Mouse (Mus musculus): ENCODE data around the gene Chst11.

The Chst11 gene

DNA sequence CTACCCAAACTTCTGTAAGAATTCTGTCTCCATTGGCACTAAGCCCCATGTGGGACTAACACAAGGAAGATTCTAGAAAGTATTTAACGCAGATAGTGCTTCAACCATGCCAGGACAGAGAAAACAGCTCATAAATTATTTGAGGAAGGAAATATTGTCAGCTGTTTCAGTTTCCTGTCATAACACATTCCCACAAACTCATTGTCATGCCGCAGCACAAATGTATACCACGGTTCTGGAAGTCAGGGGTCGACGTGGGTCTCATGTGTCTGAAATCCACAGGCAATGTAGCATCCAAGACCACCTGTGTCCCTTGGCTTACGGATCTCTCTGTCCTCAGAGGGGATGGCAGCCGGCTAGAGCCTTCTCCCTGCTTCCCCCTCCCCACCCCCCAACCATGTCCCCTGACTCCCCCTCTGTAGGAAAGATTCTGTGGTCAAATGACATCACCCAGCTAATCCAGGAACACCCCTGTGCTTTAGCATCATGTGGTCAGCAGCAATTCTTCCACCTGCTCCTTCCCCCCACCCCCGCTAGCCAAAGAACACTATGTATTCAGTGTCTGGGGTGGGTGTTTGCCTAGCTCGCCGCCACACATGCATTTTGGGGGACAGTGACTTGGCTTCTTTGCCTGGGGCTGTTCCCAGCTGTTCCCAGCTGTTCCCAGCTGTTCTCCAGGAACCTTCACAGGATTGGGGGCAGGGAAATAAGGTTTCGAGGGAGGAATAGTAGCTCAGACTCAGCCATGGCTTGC lies 183.2 kb downstream of the Chst11 start:
- no peak for DNase-seq (ENCODE audit: low read depth, low spot score)

- DNase-seq (ENCODE audit: low read depth, low spot score) = no peak
These were observed 184.3 kb downstream of the Chst11 start for GRCm38 (mm10) chr10:83169554-83169953.

- no peak for DNase-seq (ENCODE audit: low read depth, low spot score)
These were observed 192.9 kb downstream of the Chst11 start for GRCm38 (mm10) chr10:83178151-83178550.

- no peak for DNase-seq (ENCODE audit: low read depth, low spot score)
These were observed 193.4 kb downstream of the Chst11 start for GRCm38 (mm10) chr10:83178661-83179060.

GRCm38 (mm10) chr10:83181831-83182572 lies 196.7 kb downstream of the Chst11 start:
- DNase-seq (ENCODE audit: low read depth, low spot score) = no peak

DNA sequence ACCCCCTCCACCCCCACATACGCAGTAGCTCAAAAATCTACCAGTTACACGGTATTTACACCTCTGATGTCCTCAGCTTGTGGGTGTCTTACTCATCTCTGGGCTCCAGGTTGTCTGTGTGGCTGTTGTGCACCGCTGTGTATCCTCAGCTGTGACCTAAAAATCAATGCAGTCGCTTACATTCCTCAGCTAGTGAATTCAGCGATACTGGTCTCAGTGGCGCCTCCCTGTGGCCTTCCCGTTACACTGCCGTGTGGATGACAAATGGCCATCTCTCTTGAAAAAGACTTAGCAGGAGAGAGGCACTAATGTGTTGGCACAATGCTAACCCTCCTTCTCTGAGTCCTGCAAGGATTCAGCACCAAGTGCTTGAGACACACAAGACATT lies 197.3 kb downstream of the Chst11 start:
- DNase-seq (ENCODE audit: low read depth, low spot score) = peak; percentile 49

DNA sequence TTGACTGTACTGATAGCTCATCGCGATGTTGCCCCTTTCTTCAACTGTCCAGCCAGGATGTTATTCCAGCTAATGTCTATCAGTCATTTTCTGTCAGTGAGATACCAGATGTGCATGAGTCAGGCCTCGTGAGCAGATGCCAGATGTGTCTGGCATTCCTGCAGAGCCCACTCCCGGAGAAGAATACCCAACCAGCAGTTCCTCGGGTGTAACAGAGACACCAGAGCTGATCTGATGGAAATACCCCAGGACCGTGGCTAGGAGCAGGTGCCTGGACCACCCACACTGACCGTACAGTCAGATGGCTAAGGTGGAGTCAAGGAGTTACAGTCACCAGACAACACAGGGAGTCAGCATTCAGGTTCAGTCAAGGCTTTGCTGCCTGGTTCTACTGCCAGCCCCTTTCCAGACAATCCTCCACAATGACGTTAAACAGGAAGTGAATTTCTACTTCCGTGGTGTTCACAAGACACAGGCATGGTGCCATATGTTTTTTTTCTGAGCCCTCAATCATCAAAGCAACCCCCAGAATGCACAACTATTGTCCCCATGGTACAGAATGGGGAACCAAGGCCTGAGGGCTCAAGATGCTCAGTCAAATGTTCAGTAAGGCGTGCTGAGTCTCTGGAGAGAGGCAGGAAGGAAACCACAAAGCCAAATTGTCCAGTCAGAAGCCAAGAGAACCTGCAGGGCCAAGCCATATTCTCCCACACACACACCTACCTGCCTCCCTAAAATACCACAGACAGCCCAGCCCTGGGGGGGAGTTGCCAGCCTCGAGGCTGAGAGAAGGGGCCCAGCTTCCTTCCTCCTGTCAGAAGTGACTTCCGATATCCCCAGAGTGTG lies 198.6 kb downstream of the Chst11 start:
- no peak for DNase-seq (ENCODE audit: low read depth, low spot score)

DNA sequence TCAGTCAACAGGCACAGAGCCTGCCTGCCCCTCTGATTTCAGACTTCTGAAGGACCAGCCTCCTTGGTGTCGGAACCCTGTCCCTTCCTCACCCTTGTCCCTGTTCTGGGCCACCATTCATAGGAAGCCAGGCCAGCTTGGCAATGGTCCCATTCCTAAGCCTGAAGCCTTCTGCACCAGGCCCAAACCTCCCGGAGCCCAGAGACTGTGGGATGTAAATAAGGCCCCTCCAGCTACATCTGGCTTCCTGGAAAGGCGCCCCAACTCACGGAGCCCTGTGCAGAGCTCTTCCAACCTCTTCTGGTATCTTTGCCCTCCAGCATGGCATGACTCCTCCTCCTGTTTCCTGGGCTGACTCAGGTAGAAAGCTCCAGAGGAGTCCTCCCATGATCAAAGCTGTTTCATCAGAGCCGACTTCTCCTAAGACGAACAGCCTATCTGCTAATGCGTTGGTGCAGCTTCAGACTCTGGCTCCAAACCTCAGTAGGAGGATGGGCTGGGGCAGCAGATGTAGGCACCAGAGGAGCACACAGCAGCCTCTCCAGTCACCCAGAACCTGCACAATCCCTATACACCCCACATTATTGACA lies 199.3 kb downstream of the Chst11 start:
- no peak for DNase-seq (ENCODE audit: low read depth, low spot score)

- DNase-seq (ENCODE audit: low read depth, low spot score) = no peak
These were observed 199.8 kb downstream of the Chst11 start for GRCm38 (mm10) chr10:83185121-83185520.

DNA sequence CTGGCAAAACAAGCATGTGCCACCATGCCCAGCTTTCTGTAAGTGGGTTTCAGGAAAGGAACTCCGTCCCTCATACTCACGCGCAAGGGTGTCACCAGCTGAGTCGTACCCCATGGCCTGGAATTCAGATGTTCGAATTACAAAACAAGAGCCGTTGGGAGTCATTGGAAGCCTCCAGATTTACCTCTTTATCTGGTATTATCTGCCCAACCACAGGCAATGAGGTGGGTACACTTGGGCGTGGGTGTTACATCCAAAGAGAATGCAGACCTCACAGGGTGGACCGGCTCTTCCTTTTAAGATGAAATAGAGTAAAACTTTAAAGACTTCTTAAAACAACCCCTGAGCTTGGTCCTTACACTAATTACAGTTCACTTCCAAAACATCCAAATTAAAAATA lies 200.9 kb downstream of the Chst11 start:
- no peak for DNase-seq (ENCODE audit: low read depth, low spot score)

DNA sequence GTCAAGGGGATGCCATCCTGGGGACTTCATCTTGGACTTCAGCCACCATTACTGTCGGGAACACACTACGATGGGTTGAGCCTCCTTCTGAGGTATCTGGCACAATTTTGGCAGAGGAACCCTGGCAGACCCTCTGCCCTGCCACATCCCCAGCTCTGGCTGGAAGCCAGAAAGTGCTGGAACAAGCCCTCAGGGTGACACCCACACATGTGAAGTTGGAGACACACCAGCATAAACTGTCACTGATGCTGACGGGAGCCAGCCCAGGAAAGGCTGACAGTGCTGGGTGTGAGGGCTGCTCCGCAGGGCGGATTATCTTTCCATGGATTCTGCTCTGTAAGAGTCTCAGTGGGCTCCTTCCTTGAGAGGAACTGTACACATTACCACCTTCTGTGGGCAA lies 201.7 kb downstream of the Chst11 start:
- no peak for DNase-seq (ENCODE audit: low read depth, low spot score)

GRCm38 (mm10) chr10:83189071-83189470 lies 203.8 kb downstream of the Chst11 start:
- DNase-seq (ENCODE audit: low read depth, low spot score) = no peak

GRCm38 (mm10) chr10:83191476-83191875 lies 206.2 kb downstream of the Chst11 start:
- no peak for DNase-seq (ENCODE audit: low read depth, low spot score)

- no peak for DNase-seq (ENCODE audit: low read depth, low spot score)
These were observed 206.7 kb downstream of the Chst11 start for GRCm38 (mm10) chr10:83191982-83192381.

- DNase-seq (ENCODE audit: low read depth, low spot score) = no peak
These were observed 212.5 kb downstream of the Chst11 start for GRCm38 (mm10) chr10:83197690-83198336.

DNA sequence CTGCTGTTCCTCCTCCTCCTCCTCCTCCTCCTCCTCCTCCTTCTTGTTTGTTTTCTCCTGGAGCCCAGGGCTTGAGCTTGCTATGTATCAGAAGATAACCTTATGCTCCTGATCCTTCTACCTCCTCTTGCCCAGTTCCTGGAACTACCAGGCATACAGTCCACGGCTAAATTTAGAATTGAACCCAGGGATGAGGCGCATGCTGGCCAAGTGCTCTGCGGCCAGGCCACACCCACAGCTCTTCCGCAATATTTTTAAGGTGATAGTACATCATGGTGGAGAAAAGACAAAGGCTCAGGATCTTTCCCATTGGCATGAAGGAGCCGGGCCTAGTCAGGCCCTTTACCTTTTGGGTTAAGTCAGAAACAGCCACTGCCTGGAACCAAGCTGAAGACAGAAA lies 213.4 kb downstream of the Chst11 start:
- DNase-seq (ENCODE audit: low read depth, low spot score) = no peak

DNA sequence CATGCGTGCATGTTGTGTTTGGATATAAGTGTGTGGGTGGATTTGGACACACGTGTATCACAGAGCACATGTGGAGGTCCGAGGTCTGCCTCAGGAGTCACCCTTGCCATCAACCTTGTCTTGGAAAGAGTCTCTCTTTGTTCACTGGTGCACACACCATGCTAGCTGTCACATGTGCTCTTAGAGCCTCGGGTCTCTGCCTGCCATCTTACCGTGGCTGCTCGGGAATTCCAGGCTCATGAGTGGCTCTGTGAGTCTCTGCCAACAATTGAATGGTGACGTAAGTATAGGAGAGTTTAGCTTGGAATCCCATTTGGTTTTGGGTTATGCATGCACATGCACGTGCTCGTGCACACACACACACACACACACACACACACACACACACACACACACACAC lies 214.0 kb downstream of the Chst11 start:
- DNase-seq (ENCODE audit: low read depth, low spot score) = no peak

DNA sequence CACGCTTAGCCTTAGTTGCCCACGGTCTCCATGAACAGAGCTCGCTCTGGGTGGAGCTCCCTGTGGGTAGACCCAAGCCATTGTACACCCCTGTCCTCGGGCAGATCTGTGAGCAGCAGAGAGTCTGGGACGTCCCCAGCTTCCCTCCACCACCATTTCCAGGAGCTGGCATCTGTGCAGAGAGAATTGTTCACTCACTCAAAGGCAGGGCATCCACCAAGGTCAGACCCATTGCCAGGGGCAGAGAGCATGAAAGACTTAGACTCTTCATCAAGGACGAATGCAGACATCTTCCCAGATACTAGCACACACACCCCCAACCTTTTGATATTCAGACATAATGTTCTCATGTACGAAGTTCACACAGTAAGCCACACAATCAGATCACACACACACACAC lies 216.2 kb downstream of the Chst11 start:
- no peak for DNase-seq (ENCODE audit: low read depth, low spot score)

DNA sequence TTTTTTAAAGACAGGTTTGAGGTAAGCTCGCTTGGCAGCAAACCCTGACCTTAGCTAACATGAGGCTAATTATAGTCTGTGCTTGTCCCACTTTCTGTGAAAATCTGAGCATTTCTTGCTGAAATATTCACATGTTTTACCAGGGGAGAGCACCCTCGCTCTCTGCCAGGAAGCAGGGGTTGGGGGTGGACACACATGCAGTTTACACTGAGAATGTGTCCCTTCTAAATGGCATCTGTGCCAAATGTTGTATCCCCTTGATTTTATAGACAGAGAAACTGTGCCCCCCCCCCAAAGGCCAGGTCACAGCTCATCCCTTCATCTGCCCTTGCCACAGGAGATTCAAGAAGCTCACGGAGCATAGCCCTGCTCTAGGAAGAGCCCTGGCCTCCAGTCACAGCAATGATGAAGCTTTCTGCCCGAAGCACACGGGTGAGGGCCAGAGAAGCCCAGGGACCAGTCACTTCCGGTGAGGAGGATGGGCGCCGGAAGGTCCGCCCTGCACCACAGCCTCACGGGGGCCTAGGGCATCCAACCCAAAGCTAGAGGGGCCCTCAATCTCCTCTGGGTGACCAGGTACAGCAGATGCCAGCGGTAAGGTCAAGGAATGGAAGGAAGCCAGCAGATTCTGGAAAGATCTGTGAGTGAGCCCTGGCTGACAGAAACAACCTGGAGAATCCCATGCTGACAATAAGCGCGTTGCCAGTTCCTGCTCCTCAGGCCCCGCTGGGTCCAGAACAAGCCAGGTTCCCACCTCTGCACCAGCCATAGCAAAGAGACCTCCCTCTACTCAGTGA lies 217.8 kb downstream of the Chst11 start:
- no peak for DNase-seq (ENCODE audit: low read depth, low spot score)

- no peak for DNase-seq (ENCODE audit: low read depth, low spot score)
These were observed 223.1 kb downstream of the Chst11 start for GRCm38 (mm10) chr10:83208436-83208835.

GRCm38 (mm10) chr10:83209388-83209787 lies 224.1 kb downstream of the Chst11 start:
- DNase-seq (ENCODE audit: low read depth, low spot score) = no peak
